Mouse (Mus musculus) layer of hippocampus, adult 8-10 months (tissue): Measurements from ENCODE around the gene Esp18. TPM values are rescaled to one million over a fixed set of nuclear protein-coding genes. Genes with fewer than 3 reads are reported as not detected.

Experiments used
- DNase-seq, 2 experiments: peaks; one replicate each; pipeline ENCODE4 v3.0.0; 2022; ENCODE audit warnings: low spot score in 2 of 2
- microRNA-seq, 2 experiments: library from miRNA; unstranded; fragments of <30 nt; microRNA quantifications; one replicate each; pipeline ENCODE4 v1.2.0; 2022
- total RNA-seq, 4 experiments: library from RNA; stranded (reverse); gene quantifications; 2 replicates each; pipeline ENCODE4 v1.2.4; 2022

Gene Esp18
- total RNA-seq = not detected

- no peak for DNase-seq
These were observed at the start of gene Esp18 for GRCm38 (mm10) chr17:39406059-39406458. TSS of gene Esp18 (plus strand) at chr17:39406359.

GRCm38 (mm10) chr17:39363316-39363715 is 42.8 kb upstream of the Esp18 start:
- DNase-seq = no peak

Small RNAs within 50 kb of the gene (microRNA-seq; reads per million reads assigned to microRNA genes)
- 0 reads per million in 2 experiments for gene Gm26429

Other genes with a start within 250 kb of the Esp18 start
- gene Esp16, start 129.8 kb downstream of the Esp18 start, total RNA-seq = not detected
- gene Esp15, start 234.6 kb downstream of the Esp18 start, total RNA-seq = not detected